In the genomic region with DNA sequence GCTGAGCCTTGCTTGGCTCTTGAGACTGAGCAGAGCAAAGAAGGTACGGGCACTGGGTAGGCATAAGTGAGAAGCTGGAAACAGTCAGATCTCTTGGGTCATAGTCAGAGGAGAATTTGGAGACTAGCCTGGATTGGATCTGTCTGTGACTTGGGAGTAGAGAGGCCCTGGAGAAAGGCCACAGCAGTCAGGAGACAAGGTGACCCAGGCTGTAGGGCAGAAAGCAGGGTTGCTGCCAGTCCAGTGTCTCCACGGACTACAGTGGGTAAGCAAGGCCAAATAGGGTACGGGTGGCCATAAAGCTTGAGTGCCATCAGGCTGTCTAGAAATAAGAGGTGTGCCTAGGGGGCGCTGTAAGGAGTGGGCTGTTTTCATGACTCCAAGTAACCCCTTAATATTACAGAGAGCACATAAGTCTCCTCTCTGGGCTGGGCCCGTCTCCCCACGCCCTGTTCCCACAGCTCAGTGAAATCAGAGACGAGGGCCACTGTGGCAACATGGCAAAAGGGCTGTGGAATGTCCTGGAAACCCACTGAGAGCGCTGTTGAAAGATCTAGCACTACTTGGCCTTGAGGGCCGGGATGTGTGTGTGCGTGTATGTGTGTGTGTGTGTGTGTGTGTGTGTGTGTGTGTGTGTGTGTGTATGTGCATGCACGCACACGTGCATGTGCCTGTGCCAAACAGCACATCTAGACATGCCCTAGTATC, we compare ENCODE assay signal across 9 mouse cellular contexts. TPM values are rescaled to one million over a fixed set of nuclear protein-coding genes. Genes with fewer than 3 reads are reported as not detected.
DNase-seq lines count a peak whose midpoint lies in the region; ATAC-seq and TF ChIP-seq lines count a peak whose summit lies in the region.
"Had no signal": no experiment of that assay in that cellular context is flagged by ENCODE, and none has a peak within 500 bp of the region (broad histone marks: within the 10 kb centered on the region; RNA-seq: fewer than 3 reads in every experiment).

No protein-coding gene starts in this region.

- TF ChIP-seq CTCF in liver, embryonic 14.5 days (IDR thresholded peaks at IDR 0.05; ENCODE audit: low read depth) = peak; percentile 36; the same call in 1 of the 2 replicates

- H3K4me1 ChIP-seq in liver, embryonic 14.5 days (replicated peaks; ENCODE audit: control insufficient read depth in 2 of 2, insufficient read depth in 2 of 2, low read length in 1 of 2) = peaks cover 0 to 7% of the 10 kb centered on the region in 2 experiments; a peak in 1 of 4 replicates
- H3K4me1 ChIP-seq in liver, embryonic 12.5 days = peaks cover 28% of the 10 kb centered on the region

- H3K36me3 ChIP-seq in liver, embryonic 14.5 days (replicated peaks; ENCODE audit: control insufficient read depth, insufficient read depth, low read depth) = no peaks in the 10 kb centered on the region
- no peaks in the 10 kb centered on the region for H3K36me3 ChIP-seq in liver, embryonic 12.5 days

- no peak for ATAC-seq in liver, embryonic 14.5 days (ENCODE audit: insufficient read depth)
- ATAC-seq in liver, embryonic 12.5 days = no peak

- no peak overlapping the region for H3K27ac ChIP-seq in liver, embryonic 14.5 days
- H3K27ac ChIP-seq in liver, embryonic 12.5 days = no peak overlapping the region

- WGBS in liver, embryonic 14.5 days (ENCODE audit: insufficient replicate concordance) = 61% methylated on average over 12 of the region's 12 CpGs
- 60% methylated on average over 12 of the region's 12 CpGs for WGBS in liver, embryonic 12.5 days (ENCODE audit: insufficient replicate concordance)

- DNase-seq in adrenal gland, adult 2 months = peak; percentile 48
- DNase-seq in adrenal gland, postnatal 4 days (ENCODE audit: low spot score in 2 of 2) = no peak
- no peak for DNase-seq in liver, embryonic 14.5 days (ENCODE audit: low read depth in 3 of 3, low spot score in 3 of 3)
- DNase-seq in heart, adult 9 months (ENCODE audit: low spot score in 2 of 2) = peak; percentile 63 to 65
- DNase-seq in lung, postnatal 36 days = peak; percentile 54
- DNase-seq in layer of hippocampus, adult 11-12 months (ENCODE audit: low spot score) = no peak
- DNase-seq in kidney, postnatal 4 days = no peak

- no peaks in the 10 kb centered on the region for H3K27me3 ChIP-seq in liver, embryonic 14.5 days (ENCODE audit: control insufficient read depth, insufficient read depth, low read length)
- no peaks in the 10 kb centered on the region for H3K27me3 ChIP-seq in liver, embryonic 12.5 days (replicated peaks)

- H3K4me2 ChIP-seq in liver, embryonic 14.5 days (ENCODE audit: low read depth) = no peak overlapping the region
- no peak overlapping the region for H3K4me2 ChIP-seq in liver, embryonic 12.5 days

- H3K9me3 ChIP-seq in liver, embryonic 14.5 days (ENCODE audit: control insufficient read depth, low read length) = no peaks in the 10 kb centered on the region
- H3K9me3 ChIP-seq in liver, embryonic 12.5 days (replicated peaks) = no peaks in the 10 kb centered on the region

- H3K9ac ChIP-seq in liver, embryonic 14.5 days (replicated peaks) = no peak overlapping the region
- no peak overlapping the region for H3K9ac ChIP-seq in liver, embryonic 12.5 days

- no peak overlapping the region for H3K4me3 ChIP-seq in liver, embryonic 14.5 days (ENCODE audit: insufficient read depth in 1 of 2, low read depth in 2 of 2, low read length in 2 of 2)
- H3K4me3 ChIP-seq in liver, embryonic 12.5 days = no peak overlapping the region

- TF ChIP-seq EP300 in liver, embryonic 14.5 days (IDR thresholded peaks at IDR 0.05; ENCODE audit: low read depth) = no peak

RNA-seq across cellular contexts. Expression of gene Pwwp2b, which starts 12.5 kb away (rescaled TPM):
- 10 to 100 TPM in 1 of 2 experiments, 1 to 10 TPM in 1; 8.9 to 16.1 TPM for total RNA-seq in adrenal gland, adult 2 months (2021)
- polyA plus RNA-seq in adrenal gland, adult 2 months (2012; rRNA removed) = 19.6 and 24.4 TPM in 2 replicates
- 10 to 100 TPM; 18.2 to 21.0 TPM for total RNA-seq in adrenal gland, postnatal 4 days (2021)
- 1.00 and 1.0 TPM in 2 replicates for polyA plus RNA-seq in liver, embryonic 14.5 days (2012; rRNA removed)
- polyA plus RNA-seq in liver, embryonic 14.5 days (2014; fragmentation: Nextera tagmentation; extraction: Ambion mirVana) = 1.3 and 1.4 TPM in 2 replicates
- polyA plus RNA-seq in liver, embryonic 12.5 days (2016; fragmentation: Nextera tagmentation; extraction: Ambion mirVana) = 2.3 and 2.7 TPM in 2 replicates

RNA-seq across cellular contexts. Expression of gene Stk32c, which starts 22.7 kb away (rescaled TPM):
- total RNA-seq in adrenal gland, adult 2 months (2021) = 1 to 10 TPM; 2.8 to 3.1 TPM
- polyA plus RNA-seq in adrenal gland, adult 2 months (2012; rRNA removed) = 3.1 and 7.4 TPM in 2 replicates
- total RNA-seq in adrenal gland, postnatal 4 days (2021) = 1 to 10 TPM; 3.8 to 4.3 TPM
- 0.05 and 0.12 TPM in 2 replicates for polyA plus RNA-seq in liver, embryonic 14.5 days (2012; rRNA removed)
- polyA plus RNA-seq in liver, embryonic 14.5 days (2014; fragmentation: Nextera tagmentation; extraction: Ambion mirVana) = not detected in 2 replicates
- polyA plus RNA-seq in liver, embryonic 12.5 days (2016; fragmentation: Nextera tagmentation; extraction: Ambion mirVana) = not detected in 2 replicates
- total RNA-seq: neutrophil, adult 5-6 weeks had no signal

RNA-seq across cellular contexts. Expression of gene Lrrc27, which starts 23.0 kb away (rescaled TPM):
- 1 to 10 TPM; 4.1 to 8.3 TPM for total RNA-seq in adrenal gland, adult 2 months (2021)
- polyA plus RNA-seq in adrenal gland, adult 2 months (2012; rRNA removed) = 7.6 and 7.8 TPM in 2 replicates
- 1 to 10 TPM; 4.5 to 5.6 TPM for total RNA-seq in adrenal gland, postnatal 4 days (2021)
- polyA plus RNA-seq in liver, embryonic 14.5 days (2012; rRNA removed) = 0.17 and 0.27 TPM in 2 replicates
- 0.49 and 0.52 TPM in 2 replicates for polyA plus RNA-seq in liver, embryonic 14.5 days (2014; fragmentation: Nextera tagmentation; extraction: Ambion mirVana)
- polyA plus RNA-seq in liver, embryonic 12.5 days (2016; fragmentation: Nextera tagmentation; extraction: Ambion mirVana) = 0.52 and 0.80 TPM in 2 replicates

Comparison
In these comparisons a context has a peak if more than half of its experiments do, and no peak if none do; other contexts are left out.
1. DNase-seq: peak in adrenal gland, adult 2 months (single experiment), heart, adult 9 months (2 of 2) and lung, postnatal 36 days (single experiment); none in adrenal gland, postnatal 4 days (0 of 2), liver, embryonic 14.5 days (0 of 3), layer of hippocampus, adult 11-12 months (single experiment) and kidney, postnatal 4 days (0 of 2).